Mouse (Mus musculus): ENCODE results near the gene Lsr. TPM values are rescaled to one million over a fixed set of nuclear protein-coding genes. Genes with fewer than 3 reads are reported as not detected.
"Not testable (repeated sequence)": the region's sequence is repeated elsewhere in the genome, so short reads cannot be mapped to it uniquely, and the experiment has no call there.

The Lsr gene
- total RNA-seq, 4 experiments from 2014 or later = 5.1 to 9.0 (median 6.0) TPM

DNA sequence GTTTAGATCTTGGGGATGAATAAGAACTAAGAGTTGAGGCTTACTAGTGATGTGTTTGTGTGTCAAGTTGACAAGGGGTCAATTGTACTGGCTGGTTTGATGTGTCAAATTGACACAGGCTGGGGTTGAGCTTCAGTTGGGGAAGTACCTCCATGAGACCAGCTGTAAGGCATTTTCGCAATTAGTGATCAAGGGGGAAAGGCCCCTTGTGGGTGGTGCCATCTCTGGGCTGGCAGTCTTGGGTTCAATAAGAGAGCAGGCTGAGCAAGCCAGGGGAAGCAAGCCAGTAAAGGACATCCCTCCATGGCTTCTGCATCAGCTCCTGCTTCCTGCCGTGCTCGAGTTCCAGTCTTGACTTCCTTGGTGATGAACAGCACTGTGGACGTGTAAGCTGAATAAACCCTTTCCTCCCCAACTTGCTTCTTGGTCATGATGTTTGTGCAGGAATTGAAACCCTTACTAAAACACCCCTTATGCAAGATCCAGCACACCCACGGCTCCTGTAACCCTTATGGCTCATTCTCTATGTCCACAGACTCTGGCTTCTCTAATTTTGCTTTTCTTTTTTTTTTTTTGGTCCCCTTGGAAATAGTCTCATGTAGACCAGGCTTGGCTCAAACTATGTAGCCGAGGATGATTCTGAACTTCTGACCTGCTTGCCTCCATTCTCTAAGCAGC is 37.7 kb downstream of the Lsr start:
- DNase-seq (ENCODE audit: low spot score in 2 of 2) = not testable (repeated sequence)

DNA sequence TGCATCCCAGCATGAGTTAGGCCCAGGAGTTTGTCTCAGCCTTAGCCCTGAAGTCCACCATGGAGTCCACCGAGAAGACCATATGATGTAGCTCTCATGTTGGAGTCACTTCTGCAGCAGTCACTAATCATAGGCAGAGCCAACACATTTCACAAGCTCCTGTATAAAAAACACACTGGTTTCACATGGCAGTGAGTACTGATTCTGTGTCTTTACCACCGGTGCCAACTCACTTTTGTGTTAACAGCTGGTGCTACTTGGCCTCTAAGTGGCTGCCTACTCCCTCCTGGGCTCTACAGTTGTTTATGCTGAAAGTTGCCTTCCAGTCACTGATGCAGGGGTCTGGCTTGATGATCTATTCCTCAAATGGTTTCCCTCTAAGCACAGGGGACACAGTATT is 48.7 kb downstream of the Lsr start, which contains the start of gene Hamp2:
Hamp2 (minus strand) TSS at position 101 of the 400 bp plus-strand sequence.
- DNase-seq (ENCODE audit: low spot score in 2 of 2) = not testable (repeated sequence)

DNA sequence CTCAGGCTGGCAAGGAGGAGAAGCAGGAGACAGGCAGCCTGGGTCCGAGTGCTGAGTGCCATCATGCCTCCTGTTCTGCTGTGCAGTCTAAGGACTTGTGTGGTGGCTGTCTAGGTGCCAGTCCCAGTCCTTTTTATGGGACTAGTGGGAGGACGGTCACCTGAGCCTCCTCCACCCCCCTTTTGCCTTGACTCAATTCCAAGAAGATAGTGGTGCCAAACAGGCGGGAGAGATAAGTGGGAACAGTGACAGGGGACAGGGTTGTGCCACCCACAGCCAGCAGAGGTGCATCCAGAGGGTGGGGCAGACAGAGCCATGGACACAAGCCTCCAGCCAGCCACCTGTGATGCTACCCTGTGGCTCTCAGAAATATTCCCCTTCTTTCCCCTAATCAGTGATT is 49.2 kb downstream of the Lsr start:
- no peak for DNase-seq (ENCODE audit: low spot score in 2 of 2)

DNA sequence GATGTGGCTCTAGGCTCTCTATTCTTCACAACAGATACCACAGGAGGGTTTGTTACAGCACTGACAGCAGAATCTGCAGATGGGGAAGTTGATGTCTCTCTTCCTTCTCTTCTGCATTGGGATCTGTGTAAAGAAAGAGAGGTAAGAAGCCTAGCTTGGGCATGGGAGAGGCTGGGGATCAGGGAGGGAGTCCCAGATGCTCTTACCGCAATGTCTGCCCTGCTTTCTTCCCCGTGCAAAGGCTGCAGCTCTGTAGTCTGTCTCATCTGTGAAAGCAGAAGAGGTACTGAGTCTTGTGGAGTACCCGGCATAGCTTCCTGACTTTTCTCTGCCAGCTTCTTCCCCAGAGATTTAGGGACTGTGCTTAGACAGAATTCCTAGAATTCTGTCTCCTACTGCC is 50.8 kb downstream of the Lsr start:
- not testable (repeated sequence) for DNase-seq (ENCODE audit: low spot score in 2 of 2)

DNA sequence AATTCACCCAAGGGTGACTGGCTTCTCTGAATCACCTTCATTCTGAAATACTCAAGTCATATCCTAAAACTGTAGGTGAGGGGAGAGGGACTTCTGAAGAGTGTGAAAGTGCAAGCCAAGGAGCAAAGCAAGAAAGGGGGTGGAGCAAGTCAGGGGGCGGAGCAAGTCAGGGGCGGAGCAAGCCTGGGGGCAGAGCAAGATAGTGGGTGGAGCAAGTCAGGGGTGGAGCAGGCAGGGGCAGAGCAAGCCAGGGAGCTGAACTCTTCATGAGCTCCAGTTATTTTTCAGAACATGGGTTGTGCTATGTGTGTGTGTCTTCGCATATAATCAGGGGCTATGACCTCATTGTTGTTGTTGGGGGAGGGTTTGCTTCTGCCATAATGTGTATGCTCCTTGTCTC is 53.0 kb downstream of the Lsr start:
- DNase-seq (ENCODE audit: low spot score in 2 of 2) = no peak

DNA sequence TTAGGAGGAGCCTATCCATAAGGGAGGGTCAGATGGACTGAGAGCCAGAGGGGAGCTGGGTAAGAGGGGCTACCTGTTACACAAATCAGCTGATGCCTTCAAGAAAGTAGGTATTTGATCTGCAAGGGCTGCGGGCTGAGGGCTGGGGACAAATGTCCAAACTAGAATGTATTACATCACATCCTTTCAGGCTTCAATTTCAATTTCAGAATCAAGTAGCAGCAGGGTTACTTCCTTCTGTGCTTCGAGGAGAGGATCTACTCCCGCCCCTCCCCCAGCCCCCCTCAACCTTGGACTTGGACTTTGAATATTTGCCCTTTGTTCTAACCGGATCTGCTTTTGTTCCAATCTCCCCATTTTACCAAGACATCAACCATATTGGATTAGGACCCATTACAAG is 56.0 kb downstream of the Lsr start:
- no peak for DNase-seq (ENCODE audit: low spot score in 2 of 2)

DNA sequence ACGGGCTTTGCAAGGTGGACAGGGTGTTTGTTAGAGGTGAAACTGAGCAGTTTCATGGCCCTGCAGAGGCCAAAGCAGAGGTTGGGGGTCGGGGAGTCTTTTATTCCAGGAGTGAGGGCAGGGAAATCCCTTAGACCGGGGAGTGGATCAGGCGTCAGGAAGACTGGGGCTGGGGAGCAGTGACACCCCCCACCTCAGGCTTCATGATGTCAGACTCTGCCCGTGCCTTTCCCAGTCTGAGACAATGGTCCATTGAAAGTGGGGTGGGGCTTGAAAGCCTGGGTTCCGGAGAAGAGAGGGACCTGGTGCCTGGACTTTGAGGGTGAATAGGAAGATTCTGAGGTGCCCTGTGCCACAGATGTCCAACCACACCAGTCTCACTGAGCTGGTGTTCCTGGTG is 56.6 kb downstream of the Lsr start:
- peak in 1 of 2 experiments; percentile 47 for DNase-seq (ENCODE audit: low spot score in 2 of 2)

DNA sequence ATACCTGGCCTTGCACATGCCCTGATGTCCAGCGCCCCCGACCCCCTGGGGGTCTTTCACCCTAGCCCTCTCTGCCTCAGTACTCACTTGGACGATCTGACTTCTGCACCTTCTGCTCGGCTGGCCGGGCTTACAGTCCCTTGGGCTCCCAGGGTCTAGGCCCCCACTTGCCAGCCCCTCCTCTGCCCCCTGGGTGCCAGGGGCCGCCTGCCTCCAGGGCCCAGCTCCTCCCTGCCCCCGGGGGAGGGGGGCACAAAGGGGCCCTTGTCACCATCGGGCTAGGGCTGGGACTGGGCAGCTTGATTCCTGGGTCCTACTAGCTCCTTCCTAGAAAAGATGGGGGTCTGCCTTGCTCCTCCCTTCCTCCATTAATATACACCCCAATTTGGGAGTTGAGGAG is 58.5 kb downstream of the Lsr start, which contains the start of gene Mag:
Mag (minus strand) TSS at position 142 of the 400 bp plus-strand sequence.
- peak; percentile 26 to 38 for DNase-seq (ENCODE audit: low spot score in 2 of 2)

DNA sequence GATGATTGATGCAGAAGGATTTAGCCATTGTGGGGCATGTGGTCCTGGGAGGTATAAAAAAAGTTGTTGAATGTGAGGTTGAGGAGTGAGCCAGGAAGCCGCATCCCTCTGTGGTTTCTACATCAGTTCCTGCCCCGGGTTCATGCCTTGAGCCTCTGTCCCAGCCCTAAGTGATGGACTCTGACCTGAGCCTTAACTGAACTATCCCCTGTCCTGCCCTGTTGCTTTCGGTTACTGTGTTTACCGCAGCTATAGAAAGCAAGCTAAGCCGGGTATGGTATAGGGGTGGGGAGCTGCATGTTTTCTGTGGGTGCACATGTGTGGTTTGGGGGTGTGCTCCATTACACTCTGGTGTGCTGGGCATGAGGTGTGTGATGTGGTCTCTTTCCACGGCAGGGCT is 63.5 kb downstream of the Lsr start:
- DNase-seq (ENCODE audit: low spot score in 2 of 2) = no peak

DNA sequence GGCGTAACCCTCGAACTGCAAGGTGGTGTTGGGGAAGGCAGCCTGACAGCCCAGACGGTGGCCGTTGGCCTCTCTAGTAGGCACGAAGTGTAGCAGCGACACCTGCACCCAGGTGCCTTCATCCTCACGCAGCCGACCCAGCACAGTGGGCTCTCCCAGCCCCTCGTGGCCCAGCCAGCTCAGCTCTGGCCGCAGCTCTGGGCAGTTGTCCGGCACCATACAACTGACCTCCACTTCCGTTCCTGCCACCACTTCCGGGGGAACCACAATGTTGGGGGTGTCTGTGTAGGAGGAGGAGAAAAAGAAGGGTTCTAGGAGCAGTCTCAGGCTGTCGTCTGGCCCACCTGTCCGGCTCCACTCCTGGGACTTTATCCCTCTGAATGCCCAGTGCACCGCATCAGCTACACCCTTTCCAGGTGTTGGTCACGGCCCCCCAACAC is 64.3 kb downstream of the Lsr start:
- DNase-seq (ENCODE audit: low spot score in 2 of 2) = no peak

DNA sequence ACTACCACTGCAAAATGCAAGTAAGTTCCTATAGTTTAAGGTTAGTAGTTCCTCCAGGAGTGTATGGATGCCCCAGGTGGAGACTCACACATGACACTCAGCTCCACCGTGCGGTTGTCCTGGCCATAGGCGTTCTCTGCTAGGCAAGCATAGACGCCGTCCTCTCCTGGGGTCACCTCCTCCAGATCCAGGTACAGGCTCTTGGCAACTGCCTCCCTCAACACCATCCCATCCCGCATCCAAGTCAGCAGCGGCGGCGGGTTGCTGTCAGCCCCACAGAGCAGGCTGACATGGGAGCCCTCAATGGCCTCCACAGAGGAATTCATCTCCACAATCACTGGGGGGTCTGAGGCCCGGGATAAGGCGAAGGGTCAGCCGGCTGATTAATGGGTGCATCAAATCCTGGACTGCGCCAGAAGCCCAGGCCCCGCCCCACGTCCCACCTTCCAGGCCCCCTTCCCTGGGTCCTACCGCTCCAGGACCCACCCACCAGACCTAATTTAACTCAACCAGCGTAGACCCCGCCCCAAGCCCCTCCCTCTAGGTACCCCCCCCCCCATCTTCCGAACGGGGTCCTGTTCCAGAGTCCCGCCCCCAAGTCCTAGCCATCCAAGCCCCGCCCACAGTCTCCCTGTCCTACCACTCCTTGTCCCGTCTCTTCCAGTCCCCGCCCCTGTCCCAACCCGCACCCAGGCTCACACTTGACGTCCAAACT is 64.8 kb downstream of the Lsr start:
- no peak for DNase-seq (ENCODE audit: low spot score in 2 of 2)

Other genes starting within 250 kb of the Lsr start
- gene Tmem147, start 243.9 kb downstream of the Lsr start, total RNA-seq (2022) = 100 to 1,000 TPM; 110 to 119 (median 116) TPM
- gene Gapdhs, start 229.8 kb downstream of the Lsr start, total RNA-seq (2022) = not detected
- gene Sbsn, start 222.0 kb downstream of the Lsr start, total RNA-seq (2022) = 10 to 100 TPM in 1 of 4 experiments, 1 to 10 TPM in 3; 7.8 to 11.8 (median 8.4) TPM
- 1 to 10 TPM in 1 of 4 experiments, under 1 TPM in 2, not detected in 1; 0.84 to 1.5 (median 0.95) TPM for gene Dmkn, start 209.7 kb downstream of the Lsr start, total RNA-seq (2022)
- not detected for gene Krtdap, start 185.6 kb downstream of the Lsr start, total RNA-seq (2022)
- under 1 TPM in 1 of 4 experiments, not detected in 3; 0.20 TPM for gene Ffar2, start 149.7 kb downstream of the Lsr start, total RNA-seq (2022)
- gene Ffar3, start 117.3 kb downstream of the Lsr start, total RNA-seq (2022) = not detected
- not detected for gene Ffar1, start 111.9 kb downstream of the Lsr start, total RNA-seq (2022)
- 1 to 10 TPM in 2 of 4 experiments, not detected in 2; 1.1 to 1.6 TPM for gene Cd22, start 93.1 kb downstream of the Lsr start, total RNA-seq (2022)
- gene Mag, start 58.6 kb downstream of the Lsr start, total RNA-seq (2022) = 100 to 1,000 TPM; 151 to 226 (median 183) TPM
- not detected for gene Hamp2, start 48.8 kb downstream of the Lsr start, total RNA-seq (2022)
- gene Hamp, start 29.4 kb downstream of the Lsr start, total RNA-seq (2022) = not detected
- gene Usf2, start 16.7 kb downstream of the Lsr start, total RNA-seq (2022) = 100 to 1,000 TPM; 118 to 123 (median 120) TPM
- gene Fam187b, start 326 bp upstream of the Lsr start, total RNA-seq (2022) = under 1 TPM in 1 of 4 experiments, not detected in 3; 0.21 TPM
- 10 to 100 TPM; 27.5 to 36.2 (median 30.7) TPM for gene Fxyd5, start 69.0 kb upstream of the Lsr start, total RNA-seq (2022)
- 100 to 1,000 TPM; 103 to 116 (median 108) TPM for gene Fxyd7, start 78.0 kb upstream of the Lsr start, total RNA-seq (2022)
- 100 to 1,000 TPM in 2 of 4 experiments, 10 to 100 TPM in 2; 80.5 to 263 (median 172) TPM for gene Fxyd1, start 83.7 kb upstream of the Lsr start, total RNA-seq (2022)
- 10 to 100 TPM; 38.3 to 64.2 (median 55.9) TPM for gene Lgi4, start 85.9 kb upstream of the Lsr start, total RNA-seq (2022)
- gene Fxyd3, start 103.2 kb upstream of the Lsr start, total RNA-seq (2022) = 1 to 10 TPM in 3 of 4 experiments, not detected in 1; 1.4 to 2.3 (median 1.6) TPM
- gene Hpn, start 141.8 kb upstream of the Lsr start, total RNA-seq (2022) = 1 to 10 TPM; 4.8 to 9.5 (median 5.4) TPM
- 100 to 1,000 TPM; 572 to 623 (median 584) TPM for gene Scn1b, start 153.5 kb upstream of the Lsr start, total RNA-seq (2022)
- gene Gramd1a, start 182.4 kb upstream of the Lsr start, total RNA-seq (2022) = 100 to 1,000 TPM; 115 to 132 (median 125) TPM

Data from layer of hippocampus, adult 8-10 months (tissue).